Mouse (Mus musculus) heart, adult 2 months (tissue): ENCODE measurements around the gene Stk39. TPM values are rescaled to one million over a fixed set of nuclear protein-coding genes. Genes with fewer than 3 reads are reported as not detected.

Experiments
- DNase-seq, 2 experiments: peaks; one replicate each; pipeline ENCODE4 v3.0.0; 2021
- H3K27ac ChIP-seq: fragments of 200-600 bp; 2 replicates; pipeline ENCODE4 v1.8.1; 2022
- H3K27me3 ChIP-seq: fragments of 200-500 bp; 2 replicates; pipeline ENCODE4 v1.6.1; 2012; ENCODE audit warnings: mild to moderate bottlenecking, low read length, inconsistent platforms, mixed read lengths; ENCODE audit not compliant: control insufficient read depth, insufficient read depth
- H3K36me3 ChIP-seq: fragments of 200-500 bp; 2 replicates; pipeline ENCODE4 v1.6.1; 2012; ENCODE audit warnings: low read length, inconsistent platforms; ENCODE audit not compliant: control insufficient read depth, insufficient read depth
- H3K4me1 ChIP-seq: fragments of 200-500 bp; 2 replicates; pipeline ENCODE4 v1.6.1; 2011; ENCODE audit warnings: low read length; ENCODE audit not compliant: control insufficient read depth, insufficient read depth
- H3K4me3 ChIP-seq: fragments of 200-600 bp; 2 replicates; pipeline ENCODE4 v1.8.1; 2022
- H3K79me2 ChIP-seq: fragments of 200-500 bp; replicated peaks from 2 replicates; pipeline ENCODE4 v1.6.1; 2012; ENCODE audit warnings: mild to moderate bottlenecking, inconsistent platforms, low read length, moderate library complexity, mixed read lengths; ENCODE audit not compliant: control insufficient read depth, insufficient read depth
- H3K9ac ChIP-seq: fragments of 200-500 bp; 2 replicates; pipeline ENCODE4 v1.6.1; 2012; ENCODE audit warnings: low read depth, mild to moderate bottlenecking, control low read depth, inconsistent platforms, low read length, mixed read lengths
- CTCF ChIP-seq: fragments of 200-600 bp; IDR thresholded peaks from 2 replicates; pipeline ENCODE4 v1.8.1; 2022; ENCODE audit warnings: antibody characterized with exemption, mild to moderate bottlenecking, moderate library complexity
- EP300 ChIP-seq: fragments of 200-500 bp; IDR thresholded peaks from 2 replicates; pipeline ENCODE4 v1.6.1; 2011; ENCODE audit warnings: low read depth, low read length, control low read depth; ENCODE audit not compliant: insufficient read depth
- POLR2A ChIP-seq: fragments of 200-500 bp; IDR thresholded peaks from 2 replicates; pipeline ENCODE4 v1.6.1; 2011; ENCODE audit warnings: mild to moderate bottlenecking, low read depth, low read length, control low read depth; ENCODE audit not compliant: insufficient read depth
- WGBS: fragments of 180-500 bp; shearing (Covaris S2); methylation state at CpG from one replicate; pipeline ENCODE4 v1.1.7; 2018; 5-methylcytosine and 5-hydroxymethylcytosine counted together
- intact Hi-C: fragments of 180-260 bp; cut with DNase I; formaldehyde crosslinking; loops from one replicate; pipeline ENCODE4 v1.15.1; 2025
- polyA plus RNA-seq: library from polyadenylated mRNA; depleted of rRNA; stranded (reverse); fragments of >200 nt; gene quantifications from 2 replicates; pipeline ENCODE4 v1.2.3, GENCODE M21; 2012
- total RNA-seq, 2 experiments: library from RNA; stranded (reverse); gene quantifications; 2 replicates each; pipeline ENCODE4 v1.2.3; 2021

Gene Stk39
- total and polyA plus RNA-seq, 3 experiments, result 34.2 to 85.2 (median 80.9) TPM

DNA sequence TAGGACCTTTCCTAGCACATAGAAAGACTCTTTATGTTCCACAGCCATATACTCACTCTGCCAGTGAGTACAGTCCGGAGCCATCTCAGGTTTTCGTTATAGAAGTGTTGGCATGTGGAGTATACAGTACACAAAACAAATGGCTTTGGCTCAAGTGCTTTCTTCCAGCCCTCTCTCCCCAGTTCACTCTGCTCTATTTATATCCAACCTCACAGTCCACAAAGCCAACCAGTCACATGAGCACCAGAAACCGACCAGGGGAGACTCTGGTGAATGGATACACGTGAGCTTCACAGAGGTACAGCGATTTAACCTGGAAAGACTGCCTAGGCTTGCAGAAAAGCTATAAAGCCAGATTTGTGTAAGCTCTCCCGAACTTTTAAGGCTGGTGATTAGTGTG lies 56.4 kb downstream of the Stk39 start:
- Histone ChIP-seq H3K27me3 (no peaks in the 10 kb centered on the region), H3K9ac (no peak overlapping the region), H3K79me2 (0 out of 2 replicates have a peak, but pooled peaks cover 2% of the 10 kb centered on the region), H3K27ac (peak overlapping the region; percentile 65), H3K4me3 (no peak overlapping the region), H3K36me3 (peaks cover 14% of the 10 kb centered on the region), H3K4me1 (peaks cover 8% of the 10 kb centered on the region)
- DNase-seq, result peak in 1 of 2 experiments; percentile 55
- TF ChIP-seq POLR2A, result no peak
- TF ChIP-seq EP300, result peak; percentile 55; the same call in 1 of the 2 replicates
- TF ChIP-seq CTCF, result no peak
- intact Hi-C loops, result loop anchor here (5.0 kb wide), 1 partner anchor 38 kb away; no protein-coding TSS in a partner anchor
- 51% methylated on average over 6 of the region's 6 CpGs for WGBS

DNA sequence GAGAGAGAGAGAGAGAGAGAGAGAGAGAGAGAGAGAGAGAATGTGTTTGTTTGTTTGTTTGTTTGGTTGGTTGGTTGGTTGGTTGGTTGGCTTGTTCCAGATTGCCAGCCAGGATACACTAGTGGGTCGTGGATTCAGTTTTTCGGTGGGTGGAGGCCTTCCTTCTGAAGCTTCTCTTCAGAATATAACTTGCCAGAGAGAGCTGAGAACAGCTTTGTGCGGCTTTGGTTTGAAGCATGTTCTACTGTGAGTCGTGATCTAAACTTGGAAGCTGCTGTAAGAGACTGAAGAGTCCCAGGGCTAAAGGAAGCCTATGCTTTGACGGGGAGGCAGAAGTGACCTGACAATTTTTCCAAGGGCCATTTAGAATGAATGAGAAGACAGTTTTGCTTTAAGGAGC lies 59.9 kb downstream of the Stk39 start:
- H3K27ac ChIP-seq, result peak overlapping the region; percentile 33; the same call in 1 of the 2 replicates
- H3K9ac ChIP-seq, result no peak overlapping the region
- H3K36me3 ChIP-seq, result peaks cover 19% of the 10 kb centered on the region
- TF ChIP-seq CTCF (no peak), EP300 (no peak), POLR2A (no peak)
- 41% methylated on average over 5 of the region's 5 CpGs for WGBS
- H3K4me3 ChIP-seq, result no peak overlapping the region
- H3K27me3 ChIP-seq, result no peaks in the 10 kb centered on the region
- no peaks in the 10 kb centered on the region for H3K79me2 ChIP-seq
- H3K4me1 ChIP-seq, result peaks cover 10% of the 10 kb centered on the region
- intact Hi-C loops, result no loop called here
- no peak for DNase-seq

DNA sequence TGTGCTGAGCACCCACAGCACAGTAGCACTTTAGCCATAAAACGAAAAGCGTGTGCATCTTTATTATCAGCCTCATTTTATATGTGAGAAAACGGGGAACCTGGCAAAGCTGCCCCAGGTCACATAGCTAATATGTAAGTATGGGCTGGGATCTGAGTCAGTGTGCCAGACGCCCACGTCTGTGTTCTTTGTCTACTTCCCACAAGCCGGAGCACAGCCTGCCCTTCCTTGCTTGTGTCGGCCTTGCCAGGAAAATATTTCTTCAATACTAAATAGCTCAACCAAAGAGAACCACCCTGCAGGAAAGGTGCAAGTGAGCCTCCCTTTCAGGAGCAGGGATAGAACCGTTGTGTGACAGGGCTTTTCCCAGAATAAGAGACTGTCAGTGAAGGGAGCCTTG lies 60.9 kb downstream of the Stk39 start:
- WGBS, result 51% methylated on average over 8 of the region's 8 CpGs
- intact Hi-C loops, result no loop called here
- Histone ChIP-seq H3K36me3 (peaks cover 14% of the 10 kb centered on the region), H3K79me2 (no peaks in the 10 kb centered on the region), H3K27me3 (no peaks in the 10 kb centered on the region), H3K4me1 (peaks cover 9% of the 10 kb centered on the region), H3K27ac (peak overlapping the region; percentile 10; the same call in 1 of the 2 replicates), H3K4me3 (no peak overlapping the region), H3K9ac (no peak overlapping the region)
- no peak for DNase-seq
- TF ChIP-seq CTCF, result no peak
- no peak for TF ChIP-seq EP300
- TF ChIP-seq POLR2A, result no peak

DNA sequence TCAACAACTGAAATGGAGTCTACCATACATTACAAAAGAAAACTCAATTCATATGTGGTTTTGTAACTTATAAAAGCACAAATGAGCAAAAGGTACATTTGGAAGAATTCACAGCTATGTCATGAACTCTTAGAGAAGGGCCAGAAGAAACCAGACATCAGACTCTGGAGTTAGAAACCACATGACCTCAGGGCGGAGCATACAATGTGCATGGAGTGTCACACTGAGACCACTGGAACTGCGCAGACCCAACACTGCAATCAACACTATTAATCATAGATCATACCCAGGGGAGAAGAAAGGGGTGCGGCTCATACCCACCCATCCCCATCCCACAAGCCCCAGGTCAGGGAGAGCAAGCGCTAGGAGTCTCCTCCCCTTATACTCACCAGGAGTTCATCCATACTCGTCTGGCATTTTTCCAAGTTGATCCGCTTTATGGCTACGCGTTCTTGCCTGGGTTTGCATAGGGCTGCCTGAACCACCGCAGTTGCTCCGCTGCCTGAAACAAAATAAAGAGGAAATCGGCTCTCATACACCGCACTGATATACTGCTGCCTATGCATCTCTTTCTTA lies 62.3 kb downstream of the Stk39 start:
- H3K9ac ChIP-seq, result no peak overlapping the region
- DNase-seq, result no peak
- H3K27me3 ChIP-seq, result no peaks in the 10 kb centered on the region
- no peaks in the 10 kb centered on the region for H3K79me2 ChIP-seq
- intact Hi-C loops, result no loop called here
- H3K4me1 ChIP-seq, result peaks cover 9% of the 10 kb centered on the region
- no peak overlapping the region for H3K27ac ChIP-seq
- H3K36me3 ChIP-seq, result peaks cover 14% of the 10 kb centered on the region
- 91% methylated on average over 12 of the region's 12 CpGs for WGBS
- TF ChIP-seq CTCF, result no peak
- TF ChIP-seq EP300, result no peak
- TF ChIP-seq POLR2A, result no peak
- H3K4me3 ChIP-seq, result no peak overlapping the region

DNA sequence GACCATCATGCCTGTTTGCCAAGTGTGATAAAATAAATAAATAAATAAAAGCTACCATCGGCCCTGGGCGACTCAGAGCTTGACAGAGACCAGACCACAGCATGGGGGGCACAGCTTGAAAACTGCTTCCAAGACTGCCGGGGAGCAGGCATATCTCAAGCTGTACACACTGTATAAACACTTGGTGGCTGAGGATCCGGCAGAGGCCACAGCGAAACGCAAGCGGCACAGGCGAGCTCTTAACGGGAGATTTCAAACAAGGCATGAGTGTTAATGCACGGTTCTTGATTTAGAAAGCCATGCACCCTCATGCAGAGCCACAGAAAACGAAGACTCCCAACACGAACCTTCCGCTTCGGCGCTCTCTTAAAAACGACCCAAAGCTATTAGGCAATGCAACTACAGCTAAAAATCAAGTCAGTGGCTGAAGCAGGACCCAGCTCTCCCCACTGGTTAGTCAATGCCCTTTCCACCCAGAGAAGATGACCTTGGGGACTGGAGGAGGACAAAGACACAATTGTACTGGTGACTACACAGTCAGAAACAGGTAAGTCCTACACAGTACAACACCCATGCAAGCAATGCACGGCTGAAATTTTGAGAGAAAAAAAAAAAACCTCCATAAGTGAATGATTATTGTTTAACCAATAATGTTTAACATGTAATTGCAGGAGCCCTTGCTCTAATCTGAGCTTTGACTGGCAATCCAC lies 63.6 kb downstream of the Stk39 start:
- Histone ChIP-seq H3K9ac (no peak overlapping the region), H3K4me1 (peaks cover 9% of the 10 kb centered on the region), H3K27ac (no peak overlapping the region), H3K27me3 (no peaks in the 10 kb centered on the region), H3K79me2 (no peaks in the 10 kb centered on the region), H3K4me3 (no peak overlapping the region), H3K36me3 (peaks cover 14% of the 10 kb centered on the region)
- WGBS, result 65% methylated on average over 17 of the region's 17 CpGs
- TF ChIP-seq CTCF (no peak), POLR2A (no peak), EP300 (no peak)
- no peak for DNase-seq
- intact Hi-C loops, result no loop called here

DNA sequence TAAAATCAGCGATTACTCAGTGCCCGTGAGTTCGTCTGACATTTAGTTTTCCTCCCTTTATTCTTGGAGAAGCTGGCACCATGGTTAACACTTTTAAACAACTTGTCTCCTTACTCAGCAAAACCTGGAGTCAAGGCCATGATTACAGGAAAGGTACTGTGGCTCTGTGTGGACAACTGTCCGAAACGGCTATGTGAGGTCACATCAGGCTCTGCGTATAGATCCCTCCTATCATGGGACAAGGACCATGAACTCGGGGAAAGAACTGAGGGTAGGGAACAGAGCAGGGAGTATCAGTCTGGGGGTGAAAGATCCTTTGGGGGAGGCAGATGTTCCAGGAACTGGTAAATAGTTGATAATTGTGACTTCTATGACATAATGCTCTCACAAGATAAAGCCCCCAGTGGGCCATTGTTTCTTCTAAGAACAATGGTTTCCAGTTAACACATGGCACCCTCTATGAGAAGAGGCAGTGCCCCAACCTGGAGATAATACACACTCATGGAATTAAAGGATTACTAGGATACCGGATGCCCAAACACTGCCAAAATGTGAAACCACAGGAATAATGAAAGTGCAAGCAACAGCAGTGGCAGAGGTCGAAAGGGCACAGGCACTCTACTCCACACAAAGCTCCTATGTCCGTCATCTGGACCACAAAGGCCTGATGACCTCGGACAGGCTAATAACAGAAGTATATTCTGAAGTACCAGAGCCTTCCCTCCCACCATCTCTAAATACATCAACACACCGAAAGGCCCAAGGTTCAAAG lies 64.7 kb downstream of the Stk39 start:
- no peak overlapping the region for H3K9ac ChIP-seq
- H3K27ac ChIP-seq, result no peak overlapping the region
- no peak for DNase-seq

More for the DNA sequence above, 64.7 kb downstream of the Stk39 start:
- WGBS, result 73% methylated on average over 12 of the region's 12 CpGs
- H3K79me2 ChIP-seq, result no peaks in the 10 kb centered on the region
- peaks cover 10% of the 10 kb centered on the region for H3K36me3 ChIP-seq
- intact Hi-C loops, result no loop called here
- peaks cover 9% of the 10 kb centered on the region for H3K4me1 ChIP-seq
- no peaks in the 10 kb centered on the region for H3K27me3 ChIP-seq
- TF ChIP-seq CTCF, result no peak
- TF ChIP-seq EP300, result no peak
- no peak for TF ChIP-seq POLR2A
- H3K4me3 ChIP-seq, result no peak overlapping the region
